Mouse (Mus musculus): ENCODE measurements around the gene Tmem178b.

GRCm38 (mm10) chr6:40205380-40205779, 332.3 kb downstream of the Tmem178b start:
- no peak for TF ChIP-seq POLR2A (IDR thresholded peaks at IDR 0.05; ENCODE audit: insufficient read depth, low read depth, low read length)
- TF ChIP-seq CTCF (IDR thresholded peaks at IDR 0.05), result no peak
- TF ChIP-seq EP300 (IDR thresholded peaks at IDR 0.05; ENCODE audit: insufficient read depth, low read depth, low read length), result no peak

Measured in heart, adult 2 months (tissue).